Mouse (Mus musculus) heart, postnatal 0 days (tissue): Measurements from ENCODE around the gene Med27.

Experiments
- CTCF ChIP-seq: IDR thresholded peaks from 2 replicates; pipeline ENCODE4 v1.5.1; 2016; ENCODE audit warnings: antibody characterized with exemption, control low read depth, low read depth
- EP300 ChIP-seq: IDR thresholded peaks from 2 replicates; pipeline ENCODE4 v1.6.1; 2016; ENCODE audit warnings: antibody characterized with exemption, low read depth

GRCm38 (mm10) chr2:29491656-29492055 lies 145.0 kb downstream of the Med27 start:
- TF ChIP-seq CTCF (no peak), EP300 (no peak)
